Mouse (Mus musculus) frontal cortex, postnatal 25 days (tissue): ENCODE measurements at regions not wholly inside any gene's neighbourhood (a gene's known extent, or its start where the extent isn't known, plus 50 kb on each side); places are given as distances from the start of the nearest gene placed in this dataset.

Experiments used
- DNase-seq, 2 experiments: peaks; one replicate each; pipeline ENCODE4 v3.0.0; 2022; ENCODE audit warnings: low spot score in 2 of 2

DNA sequence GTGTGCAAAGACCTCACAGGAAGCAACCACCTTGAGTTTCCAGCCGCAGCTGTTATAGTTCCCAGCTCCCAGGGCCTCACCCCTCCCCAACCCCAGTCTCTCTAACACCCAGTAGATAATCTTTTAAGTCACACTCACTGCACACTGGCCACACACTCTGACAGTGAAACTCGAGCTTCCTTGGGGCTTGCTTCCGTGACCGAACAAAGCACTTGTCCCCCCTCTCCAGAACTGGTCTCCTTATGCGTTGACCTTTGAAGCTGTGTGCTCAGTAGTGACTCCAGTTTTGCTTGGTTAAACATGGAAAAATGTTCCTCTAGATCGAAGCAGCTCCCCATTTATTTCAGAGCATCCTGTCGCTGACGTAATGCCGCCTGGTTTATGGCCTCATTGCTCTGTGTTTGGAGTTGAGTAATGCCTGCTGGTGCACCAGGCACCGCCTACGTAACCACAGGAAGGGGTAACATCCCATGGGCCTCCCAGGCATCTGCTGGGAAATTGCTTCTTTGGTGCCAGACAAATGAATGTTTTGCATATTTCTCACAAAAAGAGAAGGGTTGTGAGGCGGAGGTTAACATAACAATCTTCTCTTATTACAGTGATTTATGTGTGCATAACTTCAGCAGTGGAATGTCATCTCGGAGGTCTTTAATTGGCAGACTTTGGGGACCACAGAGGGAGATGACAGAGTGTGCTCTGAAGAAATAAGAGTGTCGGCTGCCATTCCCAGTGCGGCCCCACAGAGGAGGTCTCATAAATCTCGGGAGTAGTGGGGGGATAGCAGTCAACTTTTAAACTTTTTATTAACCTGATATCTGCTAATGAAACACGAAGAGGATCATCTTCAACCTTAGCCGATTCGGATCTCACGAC lies 292.7 kb upstream of the Zfp507 start:
- no peak for DNase-seq

DNA sequence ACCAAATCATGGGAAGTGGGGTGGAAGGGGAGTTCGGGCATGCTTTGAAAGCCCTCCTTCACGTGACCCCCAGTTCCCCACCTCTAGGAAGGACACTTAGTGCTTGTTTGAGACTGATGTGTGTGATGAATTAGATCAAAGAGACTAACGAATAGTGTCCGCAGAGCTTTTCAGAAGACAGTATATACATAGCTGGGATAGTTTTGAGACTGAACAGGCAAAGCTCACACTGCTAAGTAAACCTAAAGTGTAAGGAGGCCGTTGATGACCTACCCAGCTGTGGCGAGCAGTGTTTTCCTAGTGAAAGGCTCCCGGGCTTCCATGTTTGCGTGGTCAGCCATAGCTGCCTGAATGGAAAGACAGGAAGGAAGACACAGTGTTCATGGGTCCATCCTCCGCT lies 288.3 kb upstream of the Zfp507 start:
- DNase-seq = no peak

DNA sequence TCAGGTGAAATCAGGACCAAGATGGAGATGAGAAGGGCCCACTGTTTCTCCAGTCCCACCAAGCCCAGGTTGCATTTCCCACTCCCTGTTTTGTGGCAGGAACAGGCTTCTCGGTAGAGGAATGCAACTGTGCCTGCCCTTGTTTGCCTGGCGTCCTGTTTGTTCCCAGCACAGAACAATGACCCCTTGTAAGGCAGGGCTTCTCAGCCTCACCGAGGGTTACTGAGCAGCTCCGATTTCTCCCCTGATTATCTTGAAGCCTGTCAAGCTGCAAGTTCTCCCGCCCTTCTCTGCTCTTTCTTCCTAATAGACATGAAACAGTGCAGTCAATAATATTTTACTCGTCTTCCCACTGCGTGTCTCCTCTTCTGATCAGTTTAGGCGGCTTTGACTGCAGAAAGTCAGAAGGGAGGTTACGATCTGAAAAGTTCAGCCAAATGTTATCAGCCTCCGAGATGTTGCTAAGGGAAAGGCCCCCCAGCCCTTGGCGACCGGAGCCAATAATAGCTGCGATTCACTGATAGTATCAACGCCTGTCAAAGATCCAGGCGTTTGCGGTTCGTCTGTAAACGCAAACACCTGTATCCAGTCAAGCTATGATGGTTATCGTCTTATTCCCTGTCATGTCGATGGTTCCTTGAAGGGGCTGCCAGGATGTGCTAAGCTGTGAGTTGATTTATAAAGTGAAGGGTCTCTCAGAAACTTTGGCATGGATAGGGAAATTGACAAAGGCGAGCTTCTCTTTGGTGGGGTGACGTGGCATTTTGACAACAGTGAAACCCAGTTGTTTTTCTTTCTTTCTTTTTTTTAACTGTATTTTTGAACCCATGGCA lies 287.7 kb upstream of the Zfp507 start:
- DNase-seq = no peak

DNA sequence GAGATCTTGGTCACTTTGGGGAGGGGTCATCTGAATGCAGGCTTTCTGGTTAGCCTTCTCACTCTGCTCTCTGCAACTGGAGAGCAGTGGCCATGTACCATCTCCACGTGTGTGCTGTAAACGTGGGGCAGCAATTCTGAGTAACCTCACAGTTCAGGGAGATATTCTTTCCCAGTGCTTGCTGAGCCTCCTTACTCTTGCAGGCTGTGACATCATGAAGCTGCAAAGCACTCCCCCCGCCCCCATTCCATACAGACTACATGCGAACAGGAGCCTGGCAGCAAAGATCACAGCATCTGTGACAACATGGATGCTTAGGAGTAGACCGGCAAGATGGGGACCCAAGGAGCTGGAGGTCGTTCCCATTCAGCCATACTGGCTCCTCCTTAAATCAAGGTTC lies 284.8 kb upstream of the Zfp507 start:
- DNase-seq = no peak

DNA sequence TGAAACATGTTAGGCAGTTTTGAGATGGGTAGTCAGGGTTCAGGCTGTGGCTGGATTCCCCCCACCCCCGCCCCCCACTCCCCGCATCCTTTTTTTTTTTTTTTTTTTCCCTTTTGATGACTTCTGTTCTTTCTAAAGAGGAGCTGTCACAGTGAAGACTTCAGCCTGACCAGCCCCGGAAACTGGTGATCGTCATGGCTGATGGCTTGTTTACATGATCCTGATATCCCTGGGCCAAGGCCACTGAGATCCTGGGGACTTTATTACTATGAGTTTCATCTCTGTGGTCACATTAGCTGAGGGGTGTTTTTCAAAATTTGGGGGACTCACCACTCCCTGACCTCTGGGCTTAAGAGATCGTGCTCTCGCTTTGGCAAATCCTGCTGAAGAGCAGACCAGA lies 275.9 kb upstream of the Zfp507 start:
- no peak for DNase-seq

DNA sequence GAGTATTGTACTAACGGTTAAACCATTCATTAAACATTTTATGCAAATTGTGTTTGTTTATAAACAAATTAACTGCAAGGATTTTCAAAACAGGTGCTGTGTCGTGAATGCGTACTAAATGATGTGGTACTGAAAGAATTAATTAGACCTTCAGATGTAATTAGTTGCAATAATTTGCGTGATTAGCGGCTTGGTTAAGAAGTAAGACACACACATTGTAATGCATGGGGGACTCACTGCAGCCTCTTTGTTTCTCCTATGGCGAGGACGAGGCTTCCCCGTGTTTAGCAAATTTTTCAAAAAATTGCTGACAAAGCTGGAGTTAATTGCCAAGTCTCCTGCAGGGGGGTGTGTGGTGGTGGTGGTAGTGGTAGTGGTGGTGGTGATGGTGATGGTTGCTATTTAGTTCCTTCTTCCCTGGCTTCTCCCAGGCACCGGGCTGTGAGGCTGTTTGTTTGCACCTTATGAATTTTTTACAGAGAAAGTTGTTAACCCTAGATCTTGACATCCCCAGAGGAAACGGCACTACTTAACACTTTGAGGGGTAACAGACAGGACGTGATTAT lies 275.4 kb upstream of the Zfp507 start:
- no peak for DNase-seq

DNA sequence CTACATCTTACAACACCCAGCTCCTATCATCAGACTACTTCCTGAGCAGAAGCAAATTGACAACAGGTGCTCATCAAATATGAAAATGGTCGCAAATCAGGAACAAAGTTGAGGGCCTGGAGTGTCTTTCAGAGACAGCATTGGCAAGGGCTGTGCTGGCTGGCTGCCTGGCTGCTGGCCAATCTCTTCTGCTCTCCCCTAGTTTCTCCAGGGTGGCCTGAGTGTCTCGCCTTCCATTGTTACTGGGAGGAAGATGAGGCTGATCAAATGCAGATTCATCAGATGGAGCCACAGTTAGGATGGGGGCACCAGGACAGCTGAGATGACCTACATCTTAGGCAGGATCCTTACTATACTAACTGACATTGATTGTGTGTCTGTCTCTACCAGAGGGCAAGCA lies 274.5 kb upstream of the Zfp507 start:
- no peak for DNase-seq

DNA sequence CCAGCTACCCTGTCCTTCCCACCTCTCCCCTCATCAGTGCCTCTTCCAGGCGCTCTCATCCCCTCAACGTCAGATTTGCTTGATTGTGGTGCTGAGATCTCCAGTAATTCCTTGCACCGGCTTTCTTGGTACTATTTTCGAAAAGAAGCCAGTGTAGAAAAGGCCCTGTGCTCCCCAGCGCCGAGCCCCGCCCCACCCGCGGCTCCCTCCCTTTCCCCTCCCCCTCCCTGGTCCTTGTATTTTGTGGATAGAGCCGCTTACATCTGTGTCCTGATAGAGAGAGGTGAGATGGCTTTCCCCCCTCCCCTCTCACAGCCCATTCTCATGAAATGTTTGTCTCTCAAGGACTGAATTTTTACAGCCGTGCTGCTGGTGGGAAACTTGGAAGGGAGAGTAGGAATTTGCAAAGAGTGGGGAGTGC lies 273.2 kb upstream of the Zfp507 start:
- DNase-seq = no peak

DNA sequence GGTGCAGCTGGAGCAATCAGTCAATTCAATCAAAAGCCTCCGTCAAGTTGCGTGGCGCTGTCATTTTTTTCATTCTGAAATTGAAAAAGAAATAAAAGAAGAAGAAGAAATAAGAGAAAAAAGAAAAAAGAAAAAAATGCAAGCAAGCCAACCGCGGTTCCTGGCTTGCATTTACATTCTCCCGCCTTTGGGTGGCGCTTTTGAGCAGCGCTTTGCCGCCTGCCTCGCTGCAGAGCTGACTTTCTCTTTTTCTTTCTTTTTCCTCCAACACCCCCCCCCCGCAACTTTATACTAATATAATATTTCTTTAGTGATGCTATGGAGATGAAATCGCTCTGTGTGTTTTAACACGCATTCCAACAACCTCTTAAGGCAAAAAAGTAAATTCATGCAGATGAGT lies 269.0 kb upstream of the Zfp507 start:
- no peak for DNase-seq

DNA sequence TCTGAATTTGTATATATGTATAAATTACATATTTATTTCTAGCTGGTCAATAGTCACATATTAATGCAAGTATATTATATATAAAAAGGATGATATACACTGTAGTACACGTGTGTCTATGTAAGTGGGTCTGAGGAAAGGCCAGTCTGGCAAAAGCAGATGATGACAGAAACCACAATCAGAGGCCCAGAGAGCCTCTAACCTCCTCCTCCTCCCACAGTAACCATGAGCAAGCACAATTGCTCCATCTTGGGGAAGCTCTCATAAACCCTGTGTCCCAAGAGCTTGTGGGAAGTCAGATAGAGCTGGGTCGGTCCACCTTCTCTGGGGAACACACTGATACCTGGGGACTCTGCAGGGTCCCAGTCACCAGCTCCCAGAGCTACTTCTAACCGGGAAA lies 263.9 kb upstream of the Zfp507 start:
- DNase-seq = no peak

DNA sequence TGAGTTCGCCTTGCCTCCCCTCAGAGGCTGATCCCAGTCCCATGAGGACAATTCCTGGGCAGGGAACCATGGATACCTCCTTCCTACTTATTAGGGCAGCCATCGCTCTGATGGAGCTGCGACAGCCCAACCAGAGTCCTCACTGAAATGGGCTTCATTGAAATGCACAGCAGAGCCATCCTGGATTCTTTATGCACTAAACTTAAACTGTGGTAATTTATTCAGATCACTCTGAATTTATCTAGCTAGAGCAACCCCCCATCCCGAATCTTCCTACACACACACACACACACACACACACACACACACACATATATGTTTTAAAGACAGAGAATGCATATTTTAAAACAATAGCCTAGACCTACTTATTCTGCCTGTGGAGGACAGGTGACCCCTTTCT lies 258.9 kb upstream of the Zfp507 start:
- no peak for DNase-seq

DNA sequence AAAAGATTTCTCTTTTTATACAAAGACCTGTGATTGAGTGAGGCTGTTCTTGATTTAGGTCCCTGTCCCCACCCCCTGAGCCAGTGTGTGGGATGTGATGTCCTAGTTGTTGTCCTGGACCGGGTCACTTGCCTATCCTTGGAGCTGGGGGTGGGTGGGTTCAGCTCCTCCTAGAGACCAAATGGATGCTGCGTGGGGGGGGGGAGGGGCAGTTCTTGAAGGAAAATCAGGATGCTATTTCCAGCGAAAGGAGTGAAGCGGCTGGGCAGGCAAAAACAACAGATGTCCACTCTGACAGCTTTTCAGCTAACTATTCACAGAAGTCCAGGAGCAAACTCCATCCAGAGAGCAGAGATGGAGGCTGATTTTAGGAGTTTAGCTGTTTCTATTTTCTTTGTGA lies 257.6 kb upstream of the Zfp507 start:
- no peak for DNase-seq

DNA sequence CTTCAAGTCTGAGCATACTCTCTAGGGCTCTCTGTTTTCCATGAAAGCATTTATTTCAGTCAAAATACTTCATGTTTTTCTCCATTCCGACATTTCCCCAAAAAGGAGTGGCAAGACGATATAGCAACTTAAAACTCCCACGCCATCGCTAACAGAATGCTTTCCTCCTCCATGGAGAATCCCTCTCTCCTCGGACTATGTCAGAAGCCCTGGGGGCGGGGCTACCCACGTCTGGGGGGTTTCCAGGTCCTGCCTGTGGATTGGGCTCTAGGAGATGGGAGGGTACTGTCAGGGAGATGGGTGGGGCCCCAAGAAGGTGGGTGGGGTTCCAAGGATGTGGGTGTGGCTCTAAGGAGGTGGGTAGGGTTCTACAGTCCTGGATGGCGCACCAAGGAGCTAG lies 243.2 kb upstream of the Zfp507 start:
- DNase-seq = no peak

DNA sequence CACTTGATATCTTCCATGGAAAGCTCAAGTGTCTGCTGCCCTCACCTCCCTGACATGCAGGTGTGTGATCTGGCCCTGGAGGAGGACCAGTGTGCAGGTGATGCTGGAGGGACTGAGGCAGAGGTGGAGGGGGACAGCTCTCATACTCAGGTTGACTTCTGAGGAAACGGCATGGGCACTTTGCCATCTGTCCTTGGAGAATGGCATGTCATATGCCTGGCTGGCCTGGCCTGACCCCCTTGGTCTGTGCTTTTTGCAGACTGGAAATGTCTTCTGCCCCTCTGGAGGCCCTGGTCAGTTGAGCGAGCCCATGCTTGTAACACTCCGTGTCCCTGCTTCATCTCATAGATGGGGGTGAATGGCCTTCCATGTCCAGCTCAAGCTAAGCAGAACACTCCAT lies 229.1 kb upstream of the Zfp507 start:
- DNase-seq = no peak

DNA sequence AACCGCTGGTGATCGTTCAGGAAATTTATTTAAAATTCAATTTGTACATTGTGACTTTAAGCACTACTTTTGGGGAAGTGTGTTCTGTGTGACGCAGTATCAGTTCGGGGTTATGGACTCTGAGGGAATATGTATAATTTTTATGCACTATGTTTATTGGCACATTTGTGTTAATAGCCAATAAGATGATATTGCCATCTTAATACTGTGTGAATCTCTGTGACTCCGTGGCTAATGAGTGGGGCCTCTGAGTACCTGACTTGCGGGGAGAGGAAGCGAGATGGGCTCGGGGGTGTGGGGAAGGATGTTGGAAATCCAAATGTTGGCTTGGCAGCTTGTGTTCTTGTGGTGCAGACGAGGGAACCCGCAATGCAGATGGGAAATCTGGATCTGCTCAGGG lies 220.2 kb upstream of the Zfp507 start:
- no peak for DNase-seq

DNA sequence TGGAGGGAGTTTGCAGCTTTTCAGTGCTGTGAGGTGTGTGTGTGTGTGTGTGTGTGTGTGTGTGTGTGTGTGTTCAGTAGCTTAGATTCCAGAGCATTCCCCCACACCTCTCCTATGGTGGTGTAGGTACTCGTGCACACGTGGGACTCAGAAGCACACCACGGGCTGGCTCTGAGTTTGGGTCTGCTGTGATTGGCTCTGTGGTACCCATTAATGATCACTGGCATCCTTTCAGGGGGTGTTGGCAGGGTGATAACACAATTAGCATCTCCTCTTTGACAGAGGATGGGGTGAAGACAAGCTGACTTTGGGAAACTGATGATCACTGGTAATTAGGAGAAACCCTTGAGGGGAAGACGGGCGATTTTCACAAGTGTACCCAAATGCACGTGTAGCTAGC lies 219.7 kb upstream of the Zfp507 start:
- no peak for DNase-seq

DNA sequence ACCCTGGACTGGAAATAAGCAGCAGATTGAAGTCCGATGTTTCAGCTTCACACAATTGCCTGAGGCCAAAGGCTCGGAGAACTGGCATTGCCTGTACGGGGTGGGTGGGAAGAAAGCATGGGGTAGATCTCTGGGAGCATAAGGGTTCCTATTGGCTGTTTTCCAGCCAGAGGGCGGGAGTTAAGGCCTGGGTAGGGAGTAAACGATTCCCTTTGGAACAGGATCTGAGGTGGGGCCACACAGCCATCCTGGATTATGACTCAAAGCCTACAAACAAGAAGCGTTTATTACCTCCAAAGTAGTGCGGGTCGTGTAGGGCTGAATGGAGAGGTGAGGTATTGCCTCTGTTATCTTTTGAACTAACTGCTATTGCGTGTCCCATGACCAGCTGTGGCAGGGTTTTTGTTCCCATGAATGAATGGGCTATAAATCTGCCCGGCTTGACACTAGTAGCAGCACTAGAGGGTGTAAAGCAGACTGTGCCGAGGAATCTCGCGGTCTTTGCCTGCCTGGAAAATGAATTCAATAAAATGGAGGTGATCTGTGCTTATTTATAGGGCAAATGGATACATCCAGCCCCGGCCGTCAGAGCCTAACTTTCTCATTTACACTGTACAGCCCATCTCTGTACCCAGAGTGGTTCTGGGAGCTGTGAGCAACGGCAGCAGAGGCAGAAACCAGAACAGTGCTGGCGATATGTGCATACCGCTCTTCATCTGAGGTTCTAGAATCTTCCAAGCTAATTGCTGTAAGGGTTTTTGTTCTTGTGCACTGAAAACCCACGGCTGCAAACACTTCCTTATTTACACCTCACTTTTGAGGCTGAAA lies 214.3 kb upstream of the Zfp507 start:
- no peak for DNase-seq

DNA sequence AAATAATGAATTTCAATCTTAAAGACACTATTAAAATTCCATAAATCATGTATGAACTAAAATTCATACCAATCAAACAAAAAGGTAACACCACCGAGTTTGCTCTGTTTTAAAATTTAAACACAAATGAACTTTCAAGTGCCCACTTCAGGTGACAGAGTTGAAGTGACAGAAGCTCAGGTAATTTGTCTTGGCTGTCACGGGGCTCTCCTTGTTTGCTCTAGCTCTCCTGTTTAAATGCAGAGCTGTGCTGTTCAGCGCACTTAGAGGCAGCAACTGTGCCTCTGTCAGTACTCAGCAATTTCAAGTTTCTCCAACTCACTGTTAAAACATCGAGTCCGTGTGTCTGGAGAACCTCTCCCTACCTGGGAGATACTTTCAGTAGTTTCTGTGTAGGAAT lies 193.8 kb upstream of the Zfp507 start:
- DNase-seq = no peak

DNA sequence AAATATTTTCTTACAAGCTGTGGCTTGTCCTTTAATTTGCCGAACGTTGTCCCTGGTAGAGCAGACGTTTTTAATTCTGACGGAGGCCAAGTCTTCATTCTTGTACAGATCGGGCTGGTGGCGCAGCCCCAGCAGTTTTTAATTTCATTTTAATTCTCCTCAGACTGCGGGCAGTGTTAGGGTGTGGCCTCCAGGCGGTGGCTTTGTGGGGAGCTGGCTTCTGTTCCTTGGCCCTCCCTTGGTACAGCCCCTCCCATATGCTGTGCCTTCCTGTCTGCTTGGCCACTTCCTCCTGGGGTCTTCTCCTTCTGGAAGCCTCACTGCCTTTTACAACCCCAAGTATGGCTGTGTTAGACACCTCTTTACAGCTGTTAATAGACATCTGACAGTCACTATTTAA lies 189.7 kb upstream of the Zfp507 start:
- DNase-seq = no peak

DNA sequence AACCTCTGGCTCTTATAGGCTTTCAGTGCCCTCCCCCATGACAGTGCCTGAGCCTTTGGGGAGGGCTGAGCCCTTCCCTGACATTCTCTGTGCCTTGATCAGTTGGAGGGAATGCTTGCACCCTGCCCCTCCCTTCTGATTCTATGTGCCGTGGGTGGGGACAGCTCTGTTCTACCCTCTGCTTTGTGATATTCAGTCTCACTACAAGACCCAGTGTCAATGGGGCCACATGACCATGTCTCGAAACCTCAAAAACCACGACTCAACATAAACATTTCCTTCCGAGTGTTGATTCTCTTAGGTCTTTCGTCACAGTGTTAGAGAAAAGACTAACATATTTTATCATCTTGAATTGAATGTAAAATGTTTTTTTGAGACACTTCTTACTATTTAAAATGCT lies 188.3 kb upstream of the Zfp507 start:
- DNase-seq = no peak

DNA sequence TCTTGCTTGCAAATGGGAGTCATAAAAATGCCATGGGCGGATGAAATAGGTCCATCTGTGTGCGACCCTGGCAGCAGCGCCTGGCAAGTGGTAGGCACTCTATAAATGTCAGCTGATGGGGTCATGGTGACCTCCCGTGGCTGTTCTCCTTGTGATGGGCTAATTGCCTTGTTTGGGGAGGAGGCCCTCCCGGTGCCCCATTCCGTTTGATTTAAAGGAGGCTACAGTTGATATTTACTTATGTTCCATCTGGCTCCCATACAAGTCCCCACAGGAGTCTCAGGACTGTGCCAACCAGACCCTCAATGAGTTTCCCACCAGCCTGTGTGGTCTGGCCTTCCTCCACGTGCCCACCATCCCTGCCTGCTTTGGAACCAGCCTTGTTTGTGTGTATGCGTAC lies 186.7 kb upstream of the Zfp507 start:
- DNase-seq = no peak
